Mouse (Mus musculus) intestine, embryonic 16.5 days (tissue): Measurements from ENCODE around the gene Prickle3. TPM values are rescaled to one million over a fixed set of nuclear protein-coding genes. Genes with fewer than 3 reads are reported as not detected.
A peak's percentile ranks its signal among the peaks of the same experiment; 100 is the strongest.
"Not testable (repeated sequence)": the region's sequence is repeated elsewhere in the genome, so short reads cannot be mapped to it uniquely, and the experiment has no call there.

Experiments
- ATAC-seq: fragments of 200-750 bp; cut with Nextera tagmentation; 2 replicates; pipeline ENCODE4 v1.8.0; 2017; ENCODE audit warnings: moderate TSS enrichment, moderate library complexity
- H3K27ac ChIP-seq: fragments of 300-500 bp; sonication (generic); 2 replicates; pipeline ENCODE4 v1.5.1; 2014; ENCODE audit warnings: mild to moderate bottlenecking, low read length
- H3K27me3 ChIP-seq: fragments of 300-500 bp; sonication (generic); replicated peaks from 2 replicates; pipeline ENCODE4 v1.6.1; 2014; ENCODE audit warnings: low read length, control low read depth, mixed read lengths; ENCODE audit not compliant: control insufficient read depth, insufficient read depth
- H3K36me3 ChIP-seq: fragments of 300-500 bp; sonication (generic); 2 replicates; pipeline ENCODE4 v1.6.1; 2014; ENCODE audit warnings: low read length, control low read depth; ENCODE audit not compliant: control insufficient read depth, insufficient read depth
- H3K4me1 ChIP-seq: fragments of 300-500 bp; sonication (generic); 2 replicates; pipeline ENCODE4 v1.6.1; 2014; ENCODE audit warnings: low read length, control low read depth, mixed read lengths; ENCODE audit not compliant: control insufficient read depth, insufficient read depth
- H3K4me2 ChIP-seq: fragments of 300-500 bp; sonication (generic); 2 replicates; pipeline ENCODE4 v1.6.1; 2014; ENCODE audit warnings: low read depth, low read length, control low read depth
- H3K4me3 ChIP-seq: fragments of 300-500 bp; sonication (generic); 2 replicates; pipeline ENCODE4 v1.5.1; 2014; ENCODE audit warnings: mild to moderate bottlenecking, low read length
- H3K9ac ChIP-seq: fragments of 300-500 bp; sonication (generic); 2 replicates; pipeline ENCODE4 v1.6.1; 2014; ENCODE audit warnings: low read depth, low read length
- H3K9me3 ChIP-seq: fragments of 300-500 bp; sonication (generic); 2 replicates; pipeline ENCODE4 v1.6.1; 2016; ENCODE audit warnings: low read length, control low read depth; ENCODE audit not compliant: control insufficient read depth
- WGBS: fragments of 180-500 bp; shearing (Covaris S2); extraction: QIAGEN DNeasy Blood & Tissue Kit; methylation state at CpG from one replicate; pipeline ENCODE4 v1.1.7; 2014; 5-methylcytosine and 5-hydroxymethylcytosine counted together
- polyA plus RNA-seq: library from polyadenylated mRNA; unstranded; fragments of >200 nt; fragmentation: Nextera tagmentation; extraction: Ambion mirVana; gene quantifications from 2 replicates; pipeline ENCODE4 v1.2.1, GENCODE M21; 2015

Gene Prickle3
- polyA plus RNA-seq, 1 experiment from 2014 or later, result 7.6 TPM

DNA sequence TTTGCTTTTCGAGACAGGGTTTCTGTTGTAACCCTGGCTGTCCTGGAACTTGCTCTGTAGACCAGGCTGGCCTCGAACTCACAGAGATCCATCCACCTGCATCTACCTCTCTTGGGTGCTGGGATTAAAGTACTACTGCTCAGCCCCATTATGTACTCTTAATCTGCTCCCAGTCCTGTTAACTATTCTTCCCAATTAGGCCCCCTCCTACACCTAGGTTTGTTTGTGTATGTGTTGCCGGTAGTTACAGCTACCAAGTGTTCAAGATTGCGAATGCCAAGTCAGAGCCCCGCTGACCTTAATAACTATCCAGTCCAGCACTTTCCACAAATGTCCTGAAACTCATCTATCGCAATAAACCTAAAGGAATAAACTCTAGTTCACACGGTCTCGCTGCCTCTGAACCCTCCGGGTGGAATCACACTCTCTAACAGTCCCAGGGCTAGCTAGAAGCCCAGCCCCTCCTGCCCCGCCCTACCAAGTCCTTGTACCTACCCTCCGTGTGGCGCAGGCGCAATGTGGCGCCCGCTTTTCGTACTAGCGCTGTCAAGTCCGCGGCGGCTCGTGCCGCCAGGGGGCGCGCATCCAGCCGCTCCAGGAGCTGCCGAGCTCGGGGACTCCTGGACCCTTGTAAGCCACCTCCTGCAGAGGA lies 22.5 kb downstream of the Prickle3 start:
- 16% methylated on average over 27 of the region's 27 CpGs for WGBS
- no peaks in the 10 kb centered on the region for H3K9me3 ChIP-seq
- H3K9ac ChIP-seq, result 0 out of 2 replicates have a peak overlapping the region, but pooled peaks have one; percentile 33

GRCm38 (mm10) chrX:7680057-7680412 lies 23.0 kb downstream of the Prickle3 start:
- H3K9ac ChIP-seq, result 0 out of 2 replicates have a peak overlapping the region, but pooled peaks have one; percentile 33
- peak; percentile 14 for ATAC-seq
- no peaks in the 10 kb centered on the region for H3K9me3 ChIP-seq
- H3K27me3 ChIP-seq, result no peaks in the 10 kb centered on the region
- H3K36me3 ChIP-seq, result no peaks in the 10 kb centered on the region
- H3K4me1 ChIP-seq, result no peaks in the 10 kb centered on the region; the same call in 1 of the 2 replicates
- 18% methylated on average over 12 of the region's 12 CpGs for WGBS
- peak overlapping the region; percentile 55 for H3K4me2 ChIP-seq
- H3K27ac ChIP-seq, result no peak overlapping the region
- H3K4me3 ChIP-seq, result peak overlapping the region; percentile 38

More for the DNA sequence above, 22.5 kb downstream of the Prickle3 start:
- Histone ChIP-seq H3K27me3 (no peaks in the 10 kb centered on the region), H3K36me3 (no peaks in the 10 kb centered on the region), H3K4me3 (peak overlapping the region; percentile 38), H3K27ac (no peak overlapping the region), H3K4me1 (no peaks in the 10 kb centered on the region; the same call in none of the 2 replicates), H3K4me2 (peak overlapping the region; percentile 55)
- peak; percentile 97 for ATAC-seq

- Histone ChIP-seq H3K27ac (no peak within 1 kb of the TSS), H3K9ac (0 out of 2 replicates have a peak within 1 kb of the TSS, but pooled peaks have one; percentile 33)
- no peak for ATAC-seq
Observed at GRCm38 (mm10) chrX:7680864-7681263, 23.8 kb downstream of the Prickle3 start, which contains the start of gene Magix. Gene Magix (minus strand): TSS chrX:7681251.

DNA sequence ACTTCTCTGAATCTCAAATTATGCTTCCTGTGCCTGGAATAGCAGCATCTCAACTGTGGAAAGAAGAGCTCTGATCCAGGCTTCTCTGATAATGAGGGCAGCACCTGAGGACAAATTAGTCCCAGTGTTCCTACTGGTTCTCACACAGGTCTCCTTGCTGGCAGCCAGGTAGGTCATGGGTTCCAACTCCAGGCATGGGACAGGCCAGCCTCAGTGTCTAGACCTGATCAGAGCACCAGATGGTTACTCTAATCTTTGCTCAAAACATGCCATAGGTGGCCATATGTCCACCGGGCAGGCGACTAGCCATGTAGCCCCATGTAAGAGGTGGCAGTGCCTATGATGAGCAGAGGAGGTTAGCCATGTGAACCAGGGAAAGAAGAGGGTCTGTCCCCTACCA lies 31.3 kb downstream of the Prickle3 start:
- Histone ChIP-seq H3K4me1 (no peaks in the 10 kb centered on the region), H3K4me3 (no peak overlapping the region), H3K36me3 (no peaks in the 10 kb centered on the region), H3K4me2 (no peak overlapping the region), H3K9ac (no peak overlapping the region), H3K9me3 (no peaks in the 10 kb centered on the region), H3K27me3 (no peaks in the 10 kb centered on the region), H3K27ac (no peak overlapping the region)
- ATAC-seq, result no peak
- WGBS, result 87% methylated on average over 2 of the region's 2 CpGs

More at GRCm38 (mm10) chrX:7680864-7681263, 23.8 kb downstream of the Prickle3 start, which contains the start of gene Magix:
- Histone ChIP-seq H3K4me2 (peak within 1 kb of the TSS; percentile 55), H3K27me3 (no peaks in the 10 kb centered on the region), H3K4me3 (peak within 1 kb of the TSS; percentile 38), H3K9me3 (no peaks in the 10 kb centered on the region), H3K4me1 (no peaks in the 10 kb centered on the region), H3K36me3 (no peaks in the 10 kb centered on the region)
- WGBS, result 66% methylated on average over 14 of the region's 14 CpGs

DNA sequence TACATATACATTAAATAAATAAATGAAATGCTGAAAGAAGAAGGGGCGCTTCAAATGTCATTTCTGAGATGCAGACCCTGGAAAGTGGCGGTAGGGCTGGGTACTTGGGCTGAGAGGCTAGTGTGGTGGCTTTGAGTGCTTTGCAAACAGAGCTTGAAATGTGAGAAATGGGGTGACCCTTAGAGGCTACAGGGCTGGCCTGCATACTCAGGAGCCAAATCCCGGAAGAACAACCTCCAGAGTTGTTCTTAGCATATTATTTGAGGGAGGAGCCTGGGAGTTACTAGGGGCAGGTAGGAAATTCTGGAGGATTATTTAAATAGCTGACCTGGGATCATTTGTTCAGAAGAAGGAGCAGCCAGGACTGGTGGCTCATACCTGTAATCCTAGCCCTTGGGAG lies 33.4 kb downstream of the Prickle3 start:
- no peak overlapping the region for H3K27ac ChIP-seq
- no peaks in the 10 kb centered on the region for H3K9me3 ChIP-seq
- no peak overlapping the region for H3K4me3 ChIP-seq
- no peak overlapping the region for H3K9ac ChIP-seq
- no peak for ATAC-seq
- no peaks in the 10 kb centered on the region for H3K27me3 ChIP-seq
- H3K4me2 ChIP-seq, result no peak overlapping the region
- no peaks in the 10 kb centered on the region for H3K36me3 ChIP-seq
- no peaks in the 10 kb centered on the region for H3K4me1 ChIP-seq
- 57% methylated on average over 3 of the region's 3 CpGs for WGBS

DNA sequence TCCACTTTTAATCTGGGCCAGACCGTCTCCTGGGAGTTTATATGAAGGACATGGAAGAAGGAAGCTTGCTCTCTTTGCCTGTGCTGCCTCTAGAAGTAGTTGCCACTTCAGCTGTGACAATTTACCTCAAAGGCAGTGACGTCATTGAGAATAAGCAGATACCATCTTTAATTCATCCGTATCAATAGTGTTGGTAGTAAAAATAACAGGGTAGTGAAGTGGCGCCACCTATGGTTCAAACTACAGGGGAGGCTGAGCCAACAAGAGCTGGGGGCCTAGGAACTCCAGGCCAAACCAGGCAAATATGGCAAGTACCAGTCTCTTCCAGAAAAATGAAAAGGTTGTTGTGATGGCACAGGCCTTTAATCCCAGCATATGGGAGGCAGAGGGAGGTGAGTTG lies 35.8 kb downstream of the Prickle3 start:
- Histone ChIP-seq H3K4me1 (no peaks in the 10 kb centered on the region), H3K9me3 (no peaks in the 10 kb centered on the region), H3K9ac (no peak overlapping the region), H3K36me3 (no peaks in the 10 kb centered on the region), H3K4me3 (no peak overlapping the region), H3K27ac (no peak overlapping the region), H3K27me3 (no peaks in the 10 kb centered on the region), H3K4me2 (no peak overlapping the region)
- ATAC-seq, result no peak
- WGBS, result 39% methylated on average over 4 of the region's 4 CpGs

DNA sequence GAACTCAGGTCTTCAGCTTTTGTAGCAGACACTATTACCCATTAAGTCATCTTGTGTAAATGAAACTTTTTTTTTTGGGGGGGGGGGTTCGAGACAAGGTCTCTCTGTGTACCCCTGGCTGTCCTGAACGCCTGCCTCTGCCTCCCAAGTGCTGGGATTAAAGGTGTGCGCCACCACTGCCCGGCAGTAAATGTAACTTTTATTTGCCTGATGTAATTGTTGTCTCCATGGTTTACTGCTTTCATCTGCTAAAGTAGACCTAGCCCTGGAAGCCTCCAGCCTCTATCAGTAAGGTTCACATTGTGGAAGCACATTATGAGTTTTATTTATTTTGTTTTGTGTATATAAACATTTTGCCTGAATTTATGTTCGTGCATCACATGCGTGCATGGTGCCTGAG lies 39.5 kb downstream of the Prickle3 start:
- H3K4me1 ChIP-seq, result no peaks in the 10 kb centered on the region; the same call in 1 of the 2 replicates
- 42% methylated on average over 6 of the region's 6 CpGs for WGBS
- ATAC-seq, result peak; percentile 61
- no peak overlapping the region for H3K4me3 ChIP-seq
- H3K36me3 ChIP-seq, result no peaks in the 10 kb centered on the region
- no peaks in the 10 kb centered on the region for H3K27me3 ChIP-seq
- no peak overlapping the region for H3K9ac ChIP-seq
- no peak overlapping the region for H3K27ac ChIP-seq
- H3K4me2 ChIP-seq, result peak overlapping the region; percentile 8; the same call in 1 of the 2 replicates
- no peaks in the 10 kb centered on the region for H3K9me3 ChIP-seq

DNA sequence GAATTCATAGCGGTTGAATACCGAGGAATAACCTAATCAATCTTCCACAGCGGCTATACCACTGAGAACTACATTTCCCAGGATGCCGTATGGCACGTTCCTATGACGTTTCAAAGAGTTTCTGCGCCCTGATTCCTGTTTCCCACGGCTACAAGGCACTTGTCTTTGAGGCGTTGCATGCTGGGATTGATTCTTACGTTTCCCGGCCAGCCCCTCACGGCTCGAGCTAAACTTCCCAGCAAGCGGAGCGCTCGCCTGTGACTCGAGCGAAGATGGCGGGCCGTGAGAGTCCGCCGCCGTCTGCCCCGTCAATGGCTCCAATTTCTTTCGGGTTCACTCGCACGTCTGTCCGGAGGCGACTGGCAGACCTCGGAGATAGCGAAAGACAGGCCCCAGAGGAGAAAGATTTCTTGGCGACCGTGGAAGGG lies 39.9 kb downstream of the Prickle3 start, which contains the start of gene Gpkow:
TSS of gene Gpkow (plus strand) at position 178 of the 428 bp plus-strand sequence.
- H3K36me3 ChIP-seq, result no peaks in the 10 kb centered on the region
- ATAC-seq, result peak; percentile 97
- 0 out of 2 replicates have a peak within 1 kb of the TSS, but pooled peaks have one; percentile 12 for H3K27ac ChIP-seq
- peak within 1 kb of the TSS; percentile 71 for H3K9ac ChIP-seq
- peak within 1 kb of the TSS; percentile 53 for H3K4me2 ChIP-seq
- no peaks in the 10 kb centered on the region; the same call in 1 of the 2 replicates for H3K4me1 ChIP-seq
- H3K4me3 ChIP-seq, result peak within 1 kb of the TSS; percentile 62
- WGBS, result 11% methylated on average over 33 of the region's 33 CpGs
- no peaks in the 10 kb centered on the region for H3K9me3 ChIP-seq
- H3K27me3 ChIP-seq, result no peaks in the 10 kb centered on the region

- H3K27ac ChIP-seq, H3K9me3 ChIP-seq, H3K4me1 ChIP-seq, H3K36me3 ChIP-seq, H3K27me3 ChIP-seq, ATAC-seq: not testable (repeated sequence)
- 27% methylated on average over 5 of the region's 12 CpGs for WGBS
- Histone ChIP-seq H3K4me2 (peak overlapping the region; percentile 37), H3K4me3 (peak overlapping the region; percentile 32), H3K9ac (peak overlapping the region; percentile 49; the same call in 1 of the 2 replicates)
Observed at GRCm38 (mm10) chrX:7713764-7714134, 56.7 kb downstream of the Prickle3 start.
